Mouse (Mus musculus): Measurements from ENCODE around the gene Myt1l.

- TF ChIP-seq CTCF (conservative IDR thresholded peaks at IDR 0.05; ENCODE audit: insufficient read depth, insufficient read length, low read depth, low read length) (no peak), POLR2A (IDR thresholded peaks at IDR 0.05; ENCODE audit: low read depth, low read length) (no peak)
Measured at GRCm38 (mm10) chr12:29897533-29898085, 369.4 kb downstream of the Myt1l start.

Data from kidney, adult 2 months (tissue).